Mouse (Mus musculus) ES-Bruce4 (cell line): Measurements from ENCODE around the gene Nktr. TPM values are rescaled to one million over a fixed set of nuclear protein-coding genes. Genes with fewer than 3 reads are reported as not detected.

ENCODE experiments used
- H3K27ac ChIP-seq: 2 replicates; pipeline ENCODE4 v1.5.1; 2012; ENCODE audit warnings: low read length, inconsistent platforms; ENCODE audit not compliant: insufficient read depth
- H3K27me3 ChIP-seq: 2 replicates; pipeline ENCODE4 v1.6.1; 2012; ENCODE audit warnings: mild to moderate bottlenecking, low read length, inconsistent platforms; ENCODE audit not compliant: control insufficient read depth, poor library complexity, insufficient read depth, severe bottlenecking
- H3K36me3 ChIP-seq: 2 replicates; pipeline ENCODE4 v1.6.1; 2012; ENCODE audit warnings: inconsistent platforms, mild to moderate bottlenecking, low read length, moderate library complexity; ENCODE audit not compliant: control insufficient read depth, poor library complexity, insufficient read depth, severe bottlenecking
- H3K4me1 ChIP-seq: one replicate; pipeline ENCODE4 v1.8.1; 2011; ENCODE audit warnings: low read length; ENCODE audit not compliant: control insufficient read depth, insufficient read depth
- H3K4me3 ChIP-seq: 2 replicates; pipeline ENCODE4 v1.5.1; 2011; ENCODE audit warnings: low read depth, mild to moderate bottlenecking, low read length
- H3K9ac ChIP-seq: 2 replicates; pipeline ENCODE4 v1.6.1; 2012; ENCODE audit warnings: low read depth, mild to moderate bottlenecking, inconsistent platforms; ENCODE audit not compliant: poor library complexity, severe bottlenecking
- H3K9me3 ChIP-seq: replicated peaks from 2 replicates; pipeline ENCODE4 v1.6.1; 2012; ENCODE audit warnings: mild to moderate bottlenecking, low read length, inconsistent platforms; ENCODE audit not compliant: control insufficient read depth, poor library complexity, insufficient read depth, severe bottlenecking
- CTCF ChIP-seq: IDR thresholded peaks from one replicate; pipeline ENCODE4 v1.8.1; 2011; ENCODE audit warnings: low read depth, low read length
- EP300 ChIP-seq: IDR thresholded peaks from 2 replicates; pipeline ENCODE4 v1.6.1; 2011; ENCODE audit warnings: low read depth, low read length; ENCODE audit not compliant: insufficient read depth
- POLR2A ChIP-seq: IDR thresholded peaks from one replicate; pipeline ENCODE4 v1.8.1; 2011; ENCODE audit warnings: low read length; ENCODE audit not compliant: insufficient read depth
- polyA plus RNA-seq: library from polyadenylated mRNA; stranded (reverse); fragments of >200 nt; gene quantifications from 2 replicates; pipeline ENCODE4 v1.2.4, GENCODE M21; 2011; ENCODE audit warnings: low read depth; ENCODE audit not compliant: missing spikeins, insufficient read depth, insufficient read length

Gene Nktr
- polyA plus RNA-seq, 1 experiment, result 109 TPM

DNA sequence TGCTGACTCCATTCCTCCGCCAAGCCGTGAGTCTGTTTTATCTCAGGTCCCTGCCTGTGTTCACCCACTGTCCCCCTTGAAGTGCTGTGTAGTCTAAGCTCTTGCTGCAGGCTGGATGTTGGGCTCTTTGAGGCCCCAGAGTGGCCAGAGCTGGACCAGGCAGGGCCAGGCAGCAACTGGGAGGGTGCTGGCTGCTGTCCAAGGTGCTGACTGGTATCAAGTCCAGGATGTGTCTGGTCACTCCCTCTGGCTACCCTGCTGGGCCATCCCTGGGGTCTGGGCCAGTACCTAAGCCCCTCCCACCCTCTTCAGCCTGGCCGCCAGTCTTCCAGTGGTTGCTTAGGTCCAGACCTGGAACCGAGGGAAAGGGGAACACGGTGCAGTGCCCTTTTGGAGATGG is 72.2 kb downstream of the Nktr start:
- no peaks in the 10 kb centered on the region for H3K36me3 ChIP-seq
- no peaks in the 10 kb centered on the region for H3K27me3 ChIP-seq
- H3K4me1 ChIP-seq, result no peaks in the 10 kb centered on the region
- no peak overlapping the region for H3K4me3 ChIP-seq
- H3K27ac ChIP-seq, result no peak overlapping the region
- H3K9me3 ChIP-seq, result no peaks in the 10 kb centered on the region
- TF ChIP-seq EP300 (no peak), CTCF (no peak), POLR2A (no peak)
- no peak overlapping the region for H3K9ac ChIP-seq

DNA sequence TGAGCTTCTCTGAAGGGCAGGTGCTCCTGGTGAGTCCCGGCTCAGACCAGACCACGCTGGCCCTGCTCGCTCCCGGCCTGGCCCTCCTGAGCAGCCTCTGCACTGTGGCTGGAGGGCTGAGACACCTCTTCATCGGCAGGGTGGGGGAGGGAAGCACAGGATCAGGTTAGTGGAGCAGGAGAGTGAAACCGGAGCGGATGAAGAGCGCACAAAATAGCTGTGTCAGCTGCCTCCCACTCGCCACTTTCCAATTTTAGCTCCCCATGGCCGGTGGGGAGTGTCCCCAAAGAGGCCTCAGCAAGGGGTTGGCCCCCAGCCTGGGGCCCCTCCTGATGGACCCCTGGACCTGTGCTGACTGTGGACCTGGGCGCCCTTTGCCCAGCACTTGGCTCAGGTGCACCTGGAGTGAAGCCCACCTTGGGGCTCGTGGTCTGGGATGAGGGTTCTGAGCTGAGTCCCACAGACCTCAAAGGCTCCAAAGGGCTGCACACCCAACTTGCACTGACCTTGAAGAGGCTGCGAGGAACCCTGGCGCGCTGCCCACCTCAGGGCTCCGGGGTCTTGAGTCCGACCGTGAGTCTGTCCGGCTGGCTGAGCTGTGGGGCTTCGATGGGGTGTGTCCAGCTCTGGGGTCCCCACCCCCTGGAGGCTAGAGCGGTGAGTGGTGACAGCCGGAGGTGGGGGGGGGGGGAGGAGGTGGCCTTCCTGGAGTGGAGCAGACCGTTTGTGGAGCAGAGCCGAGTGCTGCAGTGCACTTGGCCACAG is 73.0 kb downstream of the Nktr start, which contains the start of gene Hhatl:
TSS of gene Hhatl (minus strand) at position 751 of the 765 bp plus-strand sequence.
- Histone ChIP-seq H3K4me3 (no peak within 1 kb of the TSS), H3K9ac (no peak within 1 kb of the TSS), H3K9me3 (no peaks in the 10 kb centered on the region), H3K27ac (no peak within 1 kb of the TSS), H3K27me3 (no peaks in the 10 kb centered on the region), H3K4me1 (no peaks in the 10 kb centered on the region), H3K36me3 (no peaks in the 10 kb centered on the region)
- TF ChIP-seq EP300 (no peak), POLR2A (no peak), CTCF (no peak)

- no peaks in the 10 kb centered on the region for H3K27me3 ChIP-seq
- TF ChIP-seq CTCF (no peak), EP300 (no peak), POLR2A (no peak)
Measured at GRCm38 (mm10) chr9:121794972-121795539, 76.1 kb downstream of the Nktr start.

DNA sequence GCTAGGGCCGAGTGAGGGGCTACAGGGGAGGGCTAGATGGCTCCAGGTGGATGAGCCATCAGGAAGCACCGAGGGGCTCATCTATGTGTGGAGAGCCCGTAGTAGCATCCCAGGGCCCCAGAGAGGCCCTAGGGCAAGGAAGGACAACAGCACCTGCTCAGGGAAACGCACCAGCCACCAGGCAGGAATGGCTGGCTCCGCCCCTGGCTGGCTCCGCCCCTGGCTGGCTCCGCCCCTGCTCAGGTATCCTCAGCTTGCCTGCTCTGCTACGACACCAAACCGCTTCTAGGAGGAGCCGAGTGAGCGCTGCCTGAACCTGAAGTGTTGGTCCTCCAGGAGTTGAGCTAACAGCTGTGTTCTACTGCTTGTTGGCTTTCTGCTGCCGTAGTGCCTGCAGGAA is 78.8 kb downstream of the Nktr start:
- Histone ChIP-seq H3K9me3 (no peaks in the 10 kb centered on the region), H3K4me1 (no peaks in the 10 kb centered on the region), H3K27ac (no peak overlapping the region), H3K27me3 (no peaks in the 10 kb centered on the region), H3K36me3 (no peaks in the 10 kb centered on the region), H3K9ac (no peak overlapping the region), H3K4me3 (no peak overlapping the region)
- TF ChIP-seq EP300 (no peak), CTCF (no peak), POLR2A (no peak)

More at GRCm38 (mm10) chr9:121794972-121795539, 76.1 kb downstream of the Nktr start:
- no peaks in the 10 kb centered on the region for H3K4me1 ChIP-seq
- no peaks in the 10 kb centered on the region for H3K9me3 ChIP-seq
- no peaks in the 10 kb centered on the region for H3K36me3 ChIP-seq
- H3K4me3 ChIP-seq, result no peak overlapping the region
- no peak overlapping the region for H3K27ac ChIP-seq
- H3K9ac ChIP-seq, result no peak overlapping the region

- TF ChIP-seq CTCF, result no peak
- no peak for TF ChIP-seq POLR2A
- no peak for TF ChIP-seq EP300
- Histone ChIP-seq H3K27ac (no peak overlapping the region), H3K4me3 (no peak overlapping the region)
Measured at GRCm38 (mm10) chr9:121798887-121799520, 80.0 kb downstream of the Nktr start.

DNA sequence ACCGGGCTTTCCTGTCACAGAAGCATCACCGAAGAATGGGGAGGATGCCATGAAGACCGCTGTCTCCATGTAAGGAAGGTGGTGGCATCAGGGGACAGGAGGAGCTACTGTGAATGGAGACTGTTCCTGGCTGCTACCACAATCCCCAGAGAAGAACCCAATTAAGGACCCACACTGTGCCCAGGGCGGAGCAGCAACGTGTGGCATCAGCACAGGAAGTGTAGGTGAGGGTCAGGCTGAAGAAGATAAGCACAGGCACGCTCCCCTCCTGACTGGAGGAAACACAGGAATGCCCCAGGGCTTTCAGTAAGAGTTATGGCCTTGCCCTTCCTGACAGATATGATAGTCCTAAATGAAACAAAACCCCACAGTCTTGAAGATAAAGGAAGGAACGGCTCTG is 83.8 kb downstream of the Nktr start:
- H3K36me3 ChIP-seq, result no peaks in the 10 kb centered on the region
- TF ChIP-seq CTCF, result no peak
- TF ChIP-seq POLR2A, result no peak
- TF ChIP-seq EP300, result no peak
- no peak overlapping the region for H3K27ac ChIP-seq
- no peaks in the 10 kb centered on the region for H3K9me3 ChIP-seq
- H3K27me3 ChIP-seq, result no peaks in the 10 kb centered on the region
- no peak overlapping the region for H3K4me3 ChIP-seq
- H3K4me1 ChIP-seq, result no peaks in the 10 kb centered on the region
- H3K9ac ChIP-seq, result no peak overlapping the region

More at GRCm38 (mm10) chr9:121798887-121799520, 80.0 kb downstream of the Nktr start:
- no peaks in the 10 kb centered on the region for H3K4me1 ChIP-seq
- H3K27me3 ChIP-seq, result no peaks in the 10 kb centered on the region
- no peaks in the 10 kb centered on the region for H3K36me3 ChIP-seq
- no peak overlapping the region for H3K9ac ChIP-seq
- no peaks in the 10 kb centered on the region for H3K9me3 ChIP-seq

Other genes starting within 250 kb of the Nktr start
- 1.3 TPM in 1 of 2 replicates, not detected in the other for gene Cck, start 223.5 kb upstream of the Nktr start, polyA plus RNA-seq
- not detected in 2 replicates for gene Lyzl4, start 77.1 kb upstream of the Nktr start, polyA plus RNA-seq
- 0.23 and 0.28 TPM in 2 replicates for gene Vipr1, start 76.5 kb upstream of the Nktr start, polyA plus RNA-seq
- 10.3 and 12.1 TPM in 2 replicates for gene Sec22c, start 13.7 kb upstream of the Nktr start, polyA plus RNA-seq
- gene Ss18l2, start 8.8 kb upstream of the Nktr start, polyA plus RNA-seq, result 51.6 and 51.9 TPM in 2 replicates
- 5.9 and 6.5 TPM in 2 replicates for gene Zfp651, start 40.2 kb downstream of the Nktr start, polyA plus RNA-seq
- gene Klhl40, start 58.4 kb downstream of the Nktr start, polyA plus RNA-seq, result 0.27 TPM in 1 of 2 replicates, not detected in the other
- not detected in 2 replicates for gene Hhatl, start 73.3 kb downstream of the Nktr start, polyA plus RNA-seq
- 0.68 and 0.85 TPM in 2 replicates for gene Ccdc13, start 120.3 kb downstream of the Nktr start, polyA plus RNA-seq
- gene Higd1a, start 139.2 kb downstream of the Nktr start, polyA plus RNA-seq, result 76.5 and 78.5 TPM in 2 replicates
- gene Ackr2, start 179.2 kb downstream of the Nktr start, polyA plus RNA-seq, result not detected in 2 replicates
- gene Cyp8b1, start 197.1 kb downstream of the Nktr start, polyA plus RNA-seq, result not detected in 2 replicates
- gene Fam198a, start 231.8 kb downstream of the Nktr start, polyA plus RNA-seq, result not detected in 2 replicates